Mouse (Mus musculus) kidney, postnatal 4 days (tissue): ENCODE measurements around the gene Tarbp1.
A peak's percentile ranks its signal among the peaks of the same experiment; 100 is the strongest.

Source experiments
- DNase-seq, 2 experiments: peaks; one replicate each; pipeline ENCODE4 v3.0.0; 2021; ENCODE audit warnings: mixed read lengths in 2 of 2

Tarbp1 gene

DNA sequence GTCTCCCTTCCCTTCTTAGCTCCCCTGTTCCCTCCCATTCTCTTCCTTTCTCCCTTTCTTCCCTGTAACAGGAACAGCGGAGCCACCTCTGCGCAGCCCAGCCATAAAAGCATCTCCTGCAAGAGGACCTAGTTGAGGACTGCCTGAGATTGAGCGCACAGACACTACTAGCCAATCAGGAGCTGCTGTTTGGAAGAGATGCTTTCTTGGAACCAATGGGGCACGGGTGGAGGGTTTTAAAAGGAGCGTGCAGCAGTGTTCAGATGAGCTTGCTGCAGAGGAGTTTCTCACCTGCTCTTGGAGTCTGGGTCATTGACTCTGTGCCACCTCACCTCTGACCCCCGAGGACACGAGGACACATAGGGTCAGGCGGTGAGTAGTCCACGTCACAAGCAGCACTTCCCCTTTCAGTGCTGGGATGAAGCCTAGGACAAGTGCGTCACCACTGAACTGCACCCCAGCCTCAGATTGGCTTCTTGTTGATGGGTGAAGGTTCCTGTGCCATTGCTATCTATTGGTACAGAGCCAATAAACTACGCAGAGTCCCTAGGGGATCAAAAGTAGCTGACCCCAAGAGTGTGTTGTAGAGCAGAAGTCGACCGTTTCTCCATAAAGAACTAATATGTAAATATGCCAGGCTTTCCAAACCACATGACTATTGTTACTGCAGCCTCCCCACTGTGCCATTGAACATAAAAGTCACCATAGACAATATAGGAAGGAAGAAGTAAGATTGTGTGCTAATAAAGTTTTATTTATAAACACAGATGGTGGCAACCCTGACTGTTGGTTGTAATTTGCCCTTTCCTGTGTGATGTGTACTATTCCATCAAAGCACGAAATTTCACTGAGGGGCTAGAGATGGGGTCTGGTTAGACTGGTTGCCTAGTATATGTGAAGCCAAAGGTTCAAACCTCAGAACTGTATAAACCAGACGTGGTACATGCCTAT, 19.6 kb upstream of the Tarbp1 start:
- DNase-seq = no peak

DNA sequence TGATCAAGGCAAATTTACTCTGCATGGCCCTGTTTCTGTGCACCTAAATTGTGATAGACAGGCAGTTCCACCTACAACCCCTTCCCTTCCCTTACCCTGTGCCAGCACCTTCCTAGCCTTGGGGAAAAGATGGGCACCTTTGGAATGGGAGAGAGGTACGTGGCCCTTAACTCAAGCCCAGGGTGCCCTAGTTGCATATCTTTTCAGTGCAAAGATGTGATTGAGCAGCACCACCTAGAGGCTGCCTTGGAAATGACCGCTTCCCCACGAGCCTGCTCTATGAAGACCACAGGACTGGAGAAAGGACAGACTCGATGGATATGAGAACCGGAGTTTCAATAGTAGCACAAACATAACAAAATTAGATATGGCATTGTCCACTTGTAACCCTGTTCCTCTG, 8.1 kb upstream of the Tarbp1 start:
- DNase-seq = peak; percentile 86 to 87

DNA sequence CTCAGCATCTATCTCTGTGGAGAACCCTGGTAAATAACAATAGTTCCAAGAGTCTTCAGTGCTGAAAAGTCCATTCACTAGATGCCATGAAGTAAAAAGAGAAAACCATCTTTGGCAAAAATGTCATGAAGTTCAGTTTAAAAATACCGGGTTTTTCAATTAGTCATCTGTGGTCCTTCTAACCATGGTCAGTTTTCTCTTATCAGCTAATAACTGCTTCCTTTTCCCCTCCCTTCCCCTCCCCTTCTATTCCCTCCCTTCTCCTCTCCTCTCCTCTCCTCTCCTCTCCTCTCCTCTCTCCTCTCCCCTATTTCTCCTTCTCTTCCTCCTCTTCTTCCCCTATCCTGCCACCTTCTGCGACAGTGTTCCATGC, 7.5 kb upstream of the Tarbp1 start:
- no peak for DNase-seq

DNA sequence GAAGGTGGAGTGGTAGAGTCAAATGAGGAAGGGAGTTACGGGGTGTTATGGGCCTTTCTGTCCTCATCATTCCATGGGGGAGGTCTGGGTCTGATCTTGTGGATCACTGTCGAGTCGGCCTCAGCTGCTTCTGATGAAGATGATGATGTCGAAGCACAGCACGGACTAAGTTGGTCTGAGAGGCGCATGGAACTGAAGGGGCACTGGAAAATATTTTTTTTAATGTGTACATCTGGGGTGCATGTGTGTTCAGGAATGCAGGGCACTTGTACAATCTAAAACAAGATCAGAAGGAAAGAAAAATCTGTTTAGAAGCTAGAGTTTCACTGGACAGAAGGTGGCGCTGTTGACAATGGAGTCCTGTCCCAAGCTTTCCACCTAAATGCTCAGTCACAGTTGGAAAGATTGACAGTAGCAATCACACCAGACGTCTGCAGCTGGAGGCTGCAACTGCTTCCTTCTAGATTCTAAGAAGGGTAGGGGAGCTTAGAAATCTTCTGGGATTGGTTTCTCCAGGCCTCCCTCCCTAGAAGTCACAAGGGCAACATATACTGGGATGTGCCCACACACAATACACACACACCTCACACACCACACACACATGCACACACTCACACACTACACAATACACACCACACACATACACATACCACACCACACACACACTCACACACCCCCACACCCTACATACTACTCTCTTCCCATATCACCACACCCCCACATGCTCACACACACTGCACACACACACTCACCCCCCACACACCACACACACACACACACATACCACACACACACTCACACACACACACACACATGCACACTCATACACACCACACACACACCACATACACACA, 6.9 kb upstream of the Tarbp1 start:
- peak; percentile 75 to 80 for DNase-seq

DNA sequence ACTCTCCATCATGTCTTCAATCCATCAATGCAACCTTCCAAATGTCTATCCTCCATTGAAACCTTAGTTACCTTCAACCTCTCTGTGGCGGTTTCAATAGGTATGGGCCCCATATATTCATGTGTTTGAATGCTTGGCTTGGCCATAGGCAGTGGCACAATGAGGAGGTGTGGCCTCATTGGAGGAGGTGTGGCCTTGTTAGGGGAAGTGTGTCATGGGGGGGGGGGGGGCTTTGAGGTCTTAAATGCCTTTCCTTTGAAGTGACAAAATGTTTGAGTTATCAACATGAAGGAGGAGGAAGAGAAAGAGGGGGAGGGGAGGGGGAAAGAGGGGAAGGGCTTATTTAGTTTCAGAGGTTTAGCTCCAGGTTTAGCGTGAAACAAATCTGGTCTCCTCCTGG, 5.5 kb upstream of the Tarbp1 start:
- DNase-seq = no peak

DNA sequence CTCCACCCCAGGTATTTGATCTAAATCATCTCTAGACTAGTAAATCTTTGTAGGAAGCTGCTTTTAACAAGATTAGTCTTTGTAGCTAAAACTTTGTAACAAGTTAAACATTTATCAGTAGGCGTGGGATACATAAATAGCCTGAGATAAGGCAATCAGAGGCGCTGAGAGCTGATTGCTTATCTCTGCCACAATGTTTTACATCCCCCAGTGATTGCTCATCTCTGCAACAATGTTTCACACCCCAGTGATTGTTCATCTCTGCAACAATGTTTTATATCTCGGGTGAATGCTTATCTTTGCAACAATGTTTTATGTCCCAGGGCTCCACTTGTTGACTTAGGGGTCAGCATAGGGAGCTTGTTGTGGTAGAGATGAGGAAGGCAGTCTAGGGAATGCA, 3.8 kb upstream of the Tarbp1 start:
- no peak for DNase-seq

DNA sequence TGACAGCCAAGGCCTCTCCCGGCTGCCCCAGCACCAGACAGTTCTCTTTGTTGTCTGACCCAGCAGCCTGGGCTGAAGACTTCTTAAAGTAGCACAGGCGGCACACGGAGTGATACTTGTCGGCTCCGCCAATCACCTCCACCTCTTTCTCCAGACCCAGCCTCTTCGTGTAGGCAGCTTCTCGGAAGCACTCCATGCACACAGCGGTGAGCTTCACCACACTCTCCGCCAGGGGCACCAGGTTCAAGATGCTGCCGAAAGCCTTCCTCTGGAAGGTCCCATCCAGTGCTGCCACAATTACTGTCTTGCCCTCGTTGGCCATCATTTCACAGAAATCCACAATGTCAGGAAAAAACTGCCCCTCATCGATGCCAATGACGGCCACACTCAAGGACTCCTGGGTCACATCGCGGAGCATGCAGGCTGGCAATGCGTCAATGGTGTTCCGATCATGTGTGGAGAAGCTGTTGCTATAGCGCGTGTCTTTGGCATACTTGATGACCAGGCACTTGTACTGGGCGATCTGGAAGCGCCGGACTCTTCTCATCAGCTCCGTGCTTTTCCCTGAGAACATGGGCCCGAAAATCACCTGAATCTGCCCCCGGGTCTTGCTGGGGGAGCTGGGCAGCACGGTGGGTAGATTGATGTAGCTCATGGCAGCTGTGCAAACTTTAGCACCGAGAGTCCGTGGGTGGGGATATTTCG, 1.4 kb upstream of the Tarbp1 start:
- DNase-seq = peak; percentile 20 to 42

DNA sequence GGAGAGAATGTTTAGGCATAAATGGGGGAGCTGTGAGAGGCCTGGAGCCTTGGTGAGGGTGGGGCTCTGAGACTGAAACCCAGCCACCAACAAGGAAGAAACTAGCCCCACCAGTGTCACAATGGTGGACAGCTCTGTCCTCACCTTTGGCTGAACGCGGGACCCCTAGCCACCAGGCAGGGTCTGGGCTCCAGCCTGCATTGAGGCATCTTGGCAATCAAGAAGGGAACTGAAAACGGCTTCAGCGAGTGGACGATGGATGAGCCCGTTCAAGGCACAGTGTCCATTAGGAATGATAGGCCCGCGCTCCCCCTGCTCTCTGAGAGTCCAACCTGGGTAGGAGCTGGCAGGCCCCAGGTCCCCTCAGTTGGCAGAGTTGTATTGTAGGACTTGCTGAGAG, 873 bp upstream of the Tarbp1 start:
- peak in 1 of 2 experiments; percentile 12 for DNase-seq

DNA sequence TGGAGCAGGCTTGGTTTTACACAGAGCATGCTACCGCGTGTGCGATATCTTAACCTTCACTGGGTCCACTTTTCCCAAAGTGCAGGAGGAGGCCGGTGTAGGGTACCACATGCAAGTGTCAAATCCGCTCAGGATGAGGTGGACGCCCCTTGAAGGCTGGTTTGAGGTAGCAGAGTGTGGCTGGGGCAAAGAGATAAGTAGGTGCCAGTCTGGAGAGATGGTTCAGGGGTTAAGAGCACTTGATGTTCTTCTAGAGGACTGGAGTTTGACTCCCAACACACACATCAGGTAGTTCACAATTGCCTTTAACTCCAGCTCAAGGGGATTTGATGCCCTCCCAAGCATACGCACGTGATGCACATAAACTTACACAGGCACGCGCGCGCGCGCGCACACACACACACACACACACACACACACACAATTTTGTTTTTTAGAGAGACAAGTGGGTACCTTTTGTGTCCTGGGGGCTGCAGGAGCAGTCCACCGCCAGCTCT, 1.0 kb downstream of the Tarbp1 start:
- no peak for DNase-seq

DNA sequence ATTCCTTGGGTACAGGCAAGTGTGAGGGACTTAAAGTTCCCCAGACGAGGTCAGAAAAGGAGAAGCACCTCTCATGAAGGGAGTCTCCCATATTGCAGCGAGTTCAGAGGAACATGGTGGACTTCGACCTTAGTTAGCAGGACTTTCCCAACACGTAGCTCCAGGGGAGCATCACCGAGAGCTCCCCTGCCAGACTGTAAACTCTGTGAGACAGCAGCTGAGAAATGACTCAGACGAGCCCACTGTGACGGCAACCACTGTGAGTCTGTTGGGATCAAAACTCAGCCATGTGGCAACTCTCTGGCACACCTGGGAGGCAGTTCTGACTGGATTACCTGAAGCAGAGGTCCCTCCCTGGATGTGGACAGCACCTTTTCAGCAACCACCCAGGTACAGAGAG, 10.8 kb downstream of the Tarbp1 start:
- no peak for DNase-seq

DNA sequence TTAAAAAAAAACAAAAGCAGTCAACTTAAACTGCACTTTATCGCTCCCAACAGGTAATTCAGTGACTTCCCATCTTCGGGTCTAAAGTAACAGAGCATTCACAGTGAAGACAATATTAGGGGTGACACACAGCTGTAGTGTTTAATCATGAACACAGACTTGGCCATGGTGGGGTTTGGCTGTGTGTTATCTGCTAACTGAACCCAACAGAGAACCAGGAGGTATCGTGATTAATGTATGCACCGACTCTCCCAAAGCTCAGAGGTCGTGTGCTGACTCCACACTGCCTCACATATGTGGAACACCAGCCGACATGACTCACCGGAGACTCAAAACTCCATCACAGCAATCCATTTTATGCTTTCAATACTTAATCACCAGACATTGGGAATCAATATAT, 13.1 kb downstream of the Tarbp1 start:
- DNase-seq = no peak

DNA sequence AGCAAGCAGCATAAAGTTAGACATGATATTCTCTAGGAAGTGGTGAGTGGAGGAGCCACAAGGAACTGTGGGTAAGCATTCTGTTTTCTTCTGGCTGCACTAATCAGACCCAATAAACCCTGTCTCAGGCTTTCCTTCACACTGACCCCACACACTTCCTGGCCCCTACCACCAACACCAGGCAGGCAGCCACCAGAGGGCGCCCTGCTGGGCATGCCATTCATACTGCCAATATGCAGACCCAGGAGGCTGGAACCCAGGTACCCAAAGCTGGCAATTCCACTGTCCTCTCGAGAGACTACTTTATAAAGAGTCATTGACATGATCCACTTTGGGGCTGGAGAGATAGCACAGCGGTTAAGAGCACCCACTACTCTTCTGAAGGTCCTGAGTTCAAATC, 14.6 kb downstream of the Tarbp1 start:
- peak; percentile 81 to 83 for DNase-seq

DNA sequence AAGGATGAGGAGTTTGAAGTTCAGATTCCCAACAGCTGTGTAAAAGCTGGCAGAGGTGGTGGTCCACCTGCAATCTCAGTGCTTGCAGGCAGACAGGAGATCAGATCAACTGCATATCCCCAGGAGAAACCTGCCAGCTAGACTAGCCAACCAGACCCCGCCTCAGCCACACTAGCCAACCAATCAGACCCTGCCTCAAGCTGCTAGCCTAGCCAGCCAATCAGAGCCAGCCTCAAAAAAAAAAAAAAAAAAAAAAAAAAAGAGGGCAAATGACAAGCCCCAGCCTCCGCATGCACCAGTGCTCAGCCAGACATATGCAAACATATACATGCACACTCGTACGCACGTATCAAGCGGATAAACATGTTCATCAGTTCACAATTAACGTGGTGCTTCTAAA, 19.5 kb downstream of the Tarbp1 start:
- peak in 1 of 2 experiments; percentile 22 for DNase-seq

DNA sequence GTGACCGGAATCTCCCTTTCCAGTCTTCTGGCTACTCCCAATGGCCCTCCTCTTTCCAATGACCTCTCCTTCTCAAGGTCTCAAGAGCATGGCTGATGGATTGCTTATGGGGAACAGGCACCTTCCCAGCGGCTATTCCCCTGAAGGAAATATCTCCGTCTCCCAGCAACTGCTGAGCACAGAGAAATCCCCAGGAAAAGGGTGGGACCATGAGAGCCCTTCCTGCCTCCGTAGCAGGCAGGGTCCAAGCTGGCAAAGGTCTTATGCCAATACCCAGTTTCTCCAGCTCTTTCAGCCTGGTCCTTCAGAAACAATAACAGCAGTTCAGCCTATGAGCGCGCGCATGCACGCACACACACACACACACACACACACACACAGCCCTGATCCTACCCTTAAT, 23.7 kb downstream of the Tarbp1 start:
- DNase-seq = no peak

DNA sequence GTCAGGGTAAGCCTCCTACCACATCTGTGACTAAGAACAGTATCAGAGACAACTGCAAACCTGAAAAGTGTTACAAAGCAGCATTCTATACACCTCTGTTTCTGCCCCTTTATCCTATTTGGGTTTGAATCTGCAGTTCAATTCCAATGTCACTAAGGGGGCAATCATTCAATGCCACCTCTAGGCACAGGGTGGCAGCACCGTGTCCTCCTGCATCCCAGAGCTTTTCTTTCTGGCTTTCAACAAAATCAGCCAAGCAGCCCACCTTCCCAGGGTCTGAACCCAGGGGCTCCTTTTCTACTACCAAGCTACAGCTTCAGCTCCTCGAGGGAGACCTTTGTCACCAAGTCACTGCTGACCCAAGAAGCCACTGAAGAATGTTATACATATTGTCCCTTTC, 35.9 kb downstream of the Tarbp1 start:
- DNase-seq = peak; percentile 19 to 25

DNA sequence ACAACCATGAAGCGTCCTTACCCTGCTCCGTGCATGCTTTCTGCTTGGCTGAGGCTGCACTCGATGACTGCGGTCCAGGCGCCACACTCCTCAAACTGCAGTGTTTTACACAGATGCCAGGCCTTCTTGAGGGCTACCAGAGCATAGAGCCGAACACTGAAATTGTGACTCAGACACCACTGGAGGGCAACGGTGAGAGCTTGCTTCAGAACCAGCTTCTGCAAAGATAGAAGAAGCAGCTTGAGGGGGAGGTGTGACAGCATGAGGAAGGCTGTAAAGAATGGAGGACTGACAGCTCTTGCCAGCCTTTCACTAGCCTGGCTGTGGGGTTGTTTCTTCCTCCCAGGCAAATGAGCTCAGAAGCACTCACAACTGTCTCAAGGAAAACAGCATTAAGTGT, 41.0 kb downstream of the Tarbp1 start:
- peak in 1 of 2 experiments; percentile 15 for DNase-seq

DNA sequence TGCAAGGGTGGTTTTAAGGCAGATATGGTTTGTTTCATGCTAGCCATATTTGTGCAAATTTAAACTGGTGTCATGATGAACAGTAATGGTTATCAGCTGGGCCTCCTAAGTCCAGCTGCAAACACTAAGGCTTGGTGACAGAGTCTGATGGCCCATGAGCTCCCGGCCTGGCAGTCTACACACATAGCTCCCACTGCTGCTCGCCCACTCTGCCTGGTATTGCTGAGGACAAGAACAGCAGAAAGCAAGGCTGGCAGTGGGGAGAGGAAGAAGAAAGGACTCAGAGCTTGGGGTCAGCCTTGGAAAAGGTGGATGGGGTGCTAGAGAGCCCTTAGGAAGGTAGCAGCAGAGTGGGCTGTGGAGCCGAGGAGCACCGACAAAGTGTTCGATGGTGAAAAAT, 45.2 kb downstream of the Tarbp1 start:
- DNase-seq = no peak

DNA sequence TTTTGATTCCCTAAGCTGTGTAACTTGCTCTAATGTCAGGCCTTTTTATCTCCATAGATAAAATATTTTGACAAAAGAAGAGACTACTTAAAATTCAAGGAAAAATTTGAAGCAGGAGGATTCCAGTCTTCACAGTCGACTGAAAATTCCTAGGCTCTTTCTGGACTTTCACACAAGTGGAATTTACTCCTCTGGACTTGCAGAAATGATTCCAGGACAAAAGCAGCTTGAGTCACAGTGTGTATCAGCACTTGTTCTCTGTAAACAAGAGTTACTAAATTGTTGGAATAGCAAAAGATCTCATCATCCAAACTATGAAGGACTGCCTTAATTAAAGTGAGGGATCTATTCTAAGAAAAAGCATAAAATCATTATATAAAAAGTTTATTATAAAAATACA, 49.9 kb downstream of the Tarbp1 start:
- DNase-seq = no peak

DNA sequence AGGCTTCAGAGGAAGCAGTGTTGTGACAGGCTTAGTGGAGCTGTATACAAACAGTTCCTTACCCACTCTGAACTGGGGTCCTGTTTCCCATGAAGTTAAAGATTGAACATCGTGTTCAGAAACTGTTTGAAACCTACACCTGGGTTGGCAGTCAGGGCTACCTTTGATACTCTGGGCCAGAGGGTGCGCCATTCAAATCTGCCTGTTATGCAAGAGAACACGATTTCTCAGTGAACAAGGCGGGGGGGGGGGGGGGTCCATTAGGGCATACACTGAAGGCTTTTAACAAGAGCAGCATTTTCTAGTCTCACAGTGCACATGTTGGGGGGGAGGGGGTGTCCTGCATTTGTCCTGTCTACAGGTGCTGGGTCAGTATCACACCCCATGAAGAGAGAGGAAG, 50.7 kb downstream of the Tarbp1 start:
- no peak for DNase-seq

DNA sequence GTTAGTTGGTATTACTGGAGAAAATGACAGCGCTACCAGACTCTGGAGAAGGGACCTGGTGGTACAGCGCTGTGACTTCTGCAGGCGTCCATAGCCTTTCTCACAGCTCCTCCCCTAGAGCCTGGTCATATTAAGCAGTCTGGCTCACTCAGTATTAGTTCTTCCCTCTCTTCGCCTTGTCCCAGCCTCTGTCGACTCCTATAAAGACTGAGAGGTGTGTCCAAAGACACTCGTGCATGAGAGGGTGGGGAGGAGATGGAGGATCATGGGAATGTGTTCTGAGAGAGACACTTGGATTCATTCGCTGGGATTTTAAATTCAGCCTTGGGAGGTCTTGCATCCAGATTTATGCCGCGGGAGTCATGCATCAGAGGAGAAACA, 52.0 kb downstream of the Tarbp1 start:
- DNase-seq = no peak

DNA sequence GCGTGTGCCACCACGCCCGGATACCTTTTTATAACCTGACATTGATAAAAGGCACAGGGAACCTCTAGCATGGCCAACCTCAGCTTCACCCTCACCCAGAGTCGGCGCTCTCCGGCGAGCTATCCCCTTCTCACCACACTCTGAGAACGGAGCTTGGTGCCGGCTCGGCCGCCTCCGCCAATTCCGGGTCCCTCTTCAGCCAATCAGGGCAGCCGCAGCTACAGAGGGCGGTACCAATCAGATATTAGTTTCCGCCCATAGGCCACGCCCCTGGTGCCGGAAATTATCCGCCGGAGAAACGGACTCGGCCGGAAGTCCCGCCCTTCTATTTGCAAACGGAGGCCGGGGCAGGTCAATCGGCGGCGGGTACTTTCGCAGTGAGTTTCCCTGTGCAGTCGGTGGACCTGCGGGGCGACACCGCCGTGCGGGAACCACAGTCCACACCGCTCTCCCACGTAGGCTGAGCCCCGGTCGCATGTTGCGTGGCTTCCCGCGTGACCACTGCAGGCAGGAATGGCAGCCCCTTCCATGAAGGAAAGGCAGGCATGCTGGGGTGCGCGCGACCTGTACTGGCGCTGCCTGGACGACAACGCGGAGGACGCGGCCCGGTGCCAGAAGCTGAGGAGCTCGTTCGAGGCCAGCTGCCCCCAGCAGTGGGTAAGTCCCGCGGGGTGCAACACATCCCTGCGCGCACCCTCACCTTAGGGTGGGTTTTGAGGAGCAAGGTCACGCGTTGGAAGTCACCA, 52.5 kb downstream of the Tarbp1 start, which contains the start of gene Coa6:
Coa6 (plus strand) TSS at position 342 of the 746 bp plus-strand sequence.
- peak; percentile 99 for DNase-seq

DNA sequence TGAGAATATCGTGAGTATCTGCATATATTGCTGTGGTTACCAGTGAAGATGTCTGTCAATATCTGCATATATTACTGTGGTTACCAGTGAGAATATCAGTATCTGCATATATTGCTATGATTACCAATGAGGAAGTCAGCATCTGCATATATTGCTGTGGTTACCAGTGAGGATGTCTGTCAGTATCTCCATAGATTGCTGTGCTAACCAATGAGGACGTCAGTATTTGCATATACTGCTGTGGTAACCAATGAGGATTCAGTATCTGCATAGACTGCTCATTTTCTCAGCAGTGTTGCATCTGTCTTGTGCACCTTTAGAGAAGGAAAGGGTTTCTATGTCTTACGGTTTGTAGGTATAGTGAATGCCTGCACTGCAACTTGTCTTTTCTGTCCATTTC, 54.0 kb downstream of the Tarbp1 start:
- DNase-seq = no peak
